Comparison of ENCODE assay signal across 19 mouse cellular contexts in the genomic region with DNA sequence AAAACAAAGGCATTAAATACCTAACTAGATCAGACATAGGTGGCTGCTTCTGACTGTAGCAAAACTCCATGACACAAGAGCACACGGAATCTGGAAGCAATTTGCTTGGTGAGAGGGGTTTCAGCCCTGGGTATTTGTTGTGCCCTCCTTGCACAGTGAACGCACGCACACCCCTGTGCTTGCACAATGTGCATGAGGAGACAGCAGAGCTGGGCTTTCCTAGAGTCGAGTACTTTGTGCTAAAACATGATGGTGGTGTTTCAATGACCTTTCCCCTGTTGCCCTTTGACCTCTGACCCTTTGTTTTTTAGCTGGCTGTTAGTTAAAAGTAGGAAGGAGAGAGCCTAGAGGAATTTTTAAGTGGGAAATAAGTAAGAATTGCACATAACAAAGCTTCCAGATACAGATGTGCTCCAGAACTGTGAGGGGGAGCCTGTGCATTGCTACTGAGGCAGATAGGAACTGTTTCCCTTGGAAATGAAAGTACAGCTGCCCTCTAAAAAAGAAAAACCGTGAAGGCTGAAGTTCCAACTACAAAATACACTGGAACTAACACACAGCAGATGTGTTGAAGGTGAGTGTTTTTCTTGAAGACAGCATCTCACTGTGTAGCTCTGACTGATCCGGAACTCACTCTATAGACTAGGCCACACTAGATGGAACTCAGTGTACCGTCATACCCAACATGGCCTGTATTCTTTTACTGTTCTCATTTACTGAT.
DNase-seq lines count a peak whose midpoint lies in the region; ATAC-seq lines count a peak whose summit lies in the region.
"Had no signal": no experiment of that assay in that cellular context is flagged by ENCODE, and none has a peak within 500 bp of the region (broad histone marks: within the 10 kb centered on the region; RNA-seq: fewer than 3 reads in every experiment).

No protein-coding gene starts in this region.

- H3K4me1 ChIP-seq in limb, embryonic 11.5 days (ENCODE audit: control insufficient read depth, insufficient read depth, low read length) = peaks cover 42% of the 10 kb centered on the region
- no peaks in the 10 kb centered on the region; the same call in 1 of the 2 replicates for H3K4me1 ChIP-seq in neural tube, embryonic 15.5 days

- H3K4me2 ChIP-seq in limb, embryonic 11.5 days (ENCODE audit: low read depth, severe bottlenecking) = no peak overlapping the region
- H3K4me2 ChIP-seq in neural tube, embryonic 15.5 days = no peak overlapping the region
- H3K4me2 ChIP-seq: hindbrain, embryonic 13.5 days; intestine, embryonic 15.5 days; lung, embryonic 14.5 days; midbrain, embryonic 13.5 days had no signal

- peak overlapping the region; percentile 10; the same call in 1 of the 2 replicates for H3K27ac ChIP-seq in limb, embryonic 11.5 days (replicated peaks; ENCODE audit: low read depth, low read length)
- no peak overlapping the region for H3K27ac ChIP-seq in neural tube, embryonic 15.5 days (replicated peaks)
- H3K27ac ChIP-seq: hindbrain, embryonic 13.5 days; intestine, embryonic 15.5 days; layer of hippocampus, adult 2 months; left cerebral cortex, adult 2 months; macrophage; midbrain, embryonic 13.5 days had no signal

- H3K9me3 ChIP-seq in limb, embryonic 11.5 days (ENCODE audit: control insufficient read depth, low read length) = no peaks in the 10 kb centered on the region
- no peaks in the 10 kb centered on the region for H3K9me3 ChIP-seq in neural tube, embryonic 15.5 days (replicated peaks)
- H3K9me3 ChIP-seq: hindbrain, embryonic 13.5 days; intestine, embryonic 15.5 days; midbrain, embryonic 13.5 days had no signal

- DNase-seq in kidney, adult 9 months = peak; percentile 53
- no peak for DNase-seq in kidney, adult 11 months
- DNase-seq in R1 (ENCODE audit: low read depth, low spot score) = peak; percentile 54
- DNase-seq in embryo, embryonic 9.5 days (ENCODE audit: extremely low spot score) = peak; percentile 62
- DNase-seq in limb, embryonic 11.5 days (ENCODE audit: low spot score) = peak; percentile 52
- no peak for DNase-seq in lung, adult 18-20 months
- DNase-seq: adrenal gland, adult 8-10 months; cerebellum, adult 18-20 months; gastrocnemius, postnatal 36 days; lung, embryonic 14.5 days; right cerebral cortex, postnatal 14 days; thymus, postnatal 36 days had no signal

- no peaks in the 10 kb centered on the region for H3K36me3 ChIP-seq in limb, embryonic 11.5 days (ENCODE audit: control insufficient read depth, insufficient read depth, low read length)
- H3K36me3 ChIP-seq in neural tube, embryonic 15.5 days = no peaks in the 10 kb centered on the region
- H3K36me3 ChIP-seq: hindbrain, embryonic 13.5 days; intestine, embryonic 15.5 days; midbrain, embryonic 13.5 days had no signal

- WGBS in limb, embryonic 11.5 days = 31% methylated on average over 7 of the region's 7 CpGs
- WGBS in neural tube, embryonic 15.5 days = 77% methylated on average over 7 of the region's 7 CpGs

- H3K27me3 ChIP-seq in limb, embryonic 11.5 days (ENCODE audit: control insufficient read depth, insufficient read depth, low read length) = no peaks in the 10 kb centered on the region
- H3K27me3 ChIP-seq in neural tube, embryonic 15.5 days (replicated peaks) = no peaks in the 10 kb centered on the region
- H3K27me3 ChIP-seq: hindbrain, embryonic 13.5 days; intestine, embryonic 15.5 days; midbrain, embryonic 13.5 days had no signal

- no peak overlapping the region for H3K4me3 ChIP-seq in limb, embryonic 11.5 days (ENCODE audit: low read depth, low read length)
- no peak overlapping the region for H3K4me3 ChIP-seq in neural tube, embryonic 15.5 days (replicated peaks)
- H3K4me3 ChIP-seq: hindbrain, embryonic 13.5 days; intestine, embryonic 15.5 days; layer of hippocampus, adult 2 months; left cerebral cortex, adult 2 months; midbrain, embryonic 13.5 days had no signal

- H3K9ac ChIP-seq in limb, embryonic 11.5 days (ENCODE audit: low read length) = 0 out of 2 replicates have a peak overlapping the region, but pooled peaks have one; percentile 2
- no peak overlapping the region for H3K9ac ChIP-seq in neural tube, embryonic 15.5 days (replicated peaks)
- H3K9ac ChIP-seq: hindbrain, embryonic 13.5 days; intestine, embryonic 15.5 days; lung, embryonic 14.5 days; midbrain, embryonic 13.5 days had no signal

- ATAC-seq in limb, embryonic 11.5 days (ENCODE audit: insufficient number of reproducible peaks, low FRiP score, low TSS enrichment, low read depth) = no peak
- ATAC-seq in neural tube, embryonic 15.5 days (ENCODE audit: low FRiP score) = no peak
- ATAC-seq: intestine, embryonic 15.5 days; midbrain, embryonic 13.5 days had no signal

Comparison
In these comparisons a context has a peak if more than half of its experiments do, and no peak if none do; other contexts are left out.
1. DNase-seq: peak in kidney, adult 9 months (single experiment), R1 (single experiment), embryo, embryonic 9.5 days (single experiment) and limb, embryonic 11.5 days (single experiment); none in kidney, adult 11 months (single experiment) and lung, adult 18-20 months (0 of 2).